Mouse (Mus musculus): ENCODE measurements around the gene Eng.

Gene Eng

GRCm38 (mm10) chr2:32709521-32710137 is 63.2 kb downstream of the Eng start:
- no peak for DNase-seq (ENCODE audit: low read depth, low spot score)

GRCm38 (mm10) chr2:32710425-32710824 is 64.0 kb downstream of the Eng start:
- no peak for DNase-seq (ENCODE audit: low read depth, low spot score)

GRCm38 (mm10) chr2:32711301-32712056 is 65.1 kb downstream of the Eng start:
- DNase-seq (ENCODE audit: low read depth, low spot score), result no peak

DNA sequence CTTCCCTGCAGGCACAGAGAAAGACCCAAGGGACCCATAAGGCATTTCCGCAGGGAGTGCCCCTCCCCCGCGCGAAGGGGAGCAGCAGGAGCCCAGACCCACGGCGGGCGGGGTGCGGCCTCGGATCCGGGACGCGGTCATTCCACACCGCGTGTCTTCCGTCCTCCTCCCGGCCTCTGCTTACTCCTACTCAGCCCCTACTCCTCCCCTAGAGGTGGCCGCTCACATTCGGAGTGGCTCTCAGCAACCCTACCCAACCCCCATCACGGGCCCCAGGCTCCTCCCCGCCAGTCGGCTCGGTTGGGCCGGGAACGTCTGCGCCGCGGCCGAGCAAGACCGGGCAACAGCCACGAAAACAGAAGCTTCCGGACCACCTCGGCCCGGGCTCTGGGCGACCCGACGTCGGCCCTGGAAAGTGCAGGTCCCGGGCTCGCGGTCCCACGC is 65.7 kb downstream of the Eng start:
- DNase-seq (ENCODE audit: low read depth, low spot score), result no peak

GRCm38 (mm10) chr2:32712586-32712933 is 66.2 kb downstream of the Eng start:
- peak; percentile 80 for DNase-seq (ENCODE audit: low read depth, low spot score)

DNA sequence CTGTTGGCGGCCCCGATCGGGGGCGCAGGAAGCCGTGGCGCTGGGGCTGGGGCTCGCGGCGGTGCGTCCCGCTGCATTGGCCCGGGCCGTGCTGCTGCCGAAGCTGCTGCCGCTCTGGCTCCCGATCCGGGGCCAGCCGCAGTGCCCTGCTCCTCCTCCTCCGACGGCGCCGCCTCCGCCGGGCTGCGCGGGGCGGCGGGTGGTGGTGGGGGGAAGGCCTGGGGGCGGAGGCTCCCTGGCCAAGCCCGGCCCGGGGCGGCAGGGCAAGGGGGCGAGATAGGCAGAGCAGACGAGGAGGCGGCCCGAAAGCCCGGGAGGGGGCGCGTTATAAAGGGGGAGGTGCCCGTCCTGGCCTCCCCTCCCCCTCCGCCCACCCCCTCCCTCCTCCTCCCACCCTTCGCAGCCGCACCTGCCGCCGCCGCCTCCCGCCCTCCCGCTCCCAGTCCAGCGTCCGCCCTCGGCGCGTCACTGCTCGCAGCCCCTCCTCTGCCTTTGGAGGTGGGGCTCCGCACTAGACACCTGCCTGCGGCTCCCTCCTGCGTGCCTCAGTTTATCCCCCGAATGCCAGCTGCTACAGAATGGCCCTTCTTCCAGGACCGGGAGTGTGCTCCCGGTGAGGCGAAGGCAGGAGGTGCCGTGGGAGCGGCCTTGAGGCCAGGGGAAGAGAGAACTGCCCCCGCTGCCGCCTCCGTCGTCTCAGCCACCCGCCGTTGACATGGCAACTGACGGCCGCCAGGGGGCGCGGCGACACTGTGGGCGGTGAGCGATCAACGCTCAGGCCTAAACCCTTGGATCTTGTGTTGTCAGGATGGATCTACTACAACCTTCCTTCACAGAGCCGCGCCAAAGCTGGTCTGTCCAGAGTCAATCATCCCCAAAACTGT is 66.8 kb downstream of the Eng start, which contains the start of gene Cdk9:
TSS of gene Cdk9 (minus strand) at position 143 of the 884 bp plus-strand sequence.
- DNase-seq (ENCODE audit: low read depth, low spot score), result peak; percentile 84

GRCm38 (mm10) chr2:32714117-32714986 is 68.0 kb downstream of the Eng start:
- no peak for DNase-seq (ENCODE audit: low read depth, low spot score)

DNA sequence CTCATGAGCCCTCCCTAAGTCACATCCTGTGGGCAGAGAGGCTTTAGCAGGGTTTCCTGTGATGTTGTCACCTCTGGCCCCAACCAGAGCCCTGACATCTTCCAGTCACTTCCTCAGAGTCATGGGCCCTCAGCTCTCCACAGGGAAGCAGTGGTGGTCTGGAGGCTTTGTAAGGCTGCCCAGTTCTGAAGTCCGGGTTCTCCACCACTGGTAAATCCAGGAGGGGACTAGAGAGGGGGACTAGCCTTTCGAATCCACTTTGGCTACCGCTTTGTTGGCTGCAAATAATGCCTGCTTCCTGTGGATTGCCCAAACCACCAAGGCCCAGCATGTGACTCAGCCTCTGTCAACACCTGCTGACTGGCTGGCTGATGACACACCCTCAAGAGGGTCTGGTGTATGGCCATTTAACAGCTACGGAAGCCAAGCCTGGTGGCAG is 68.6 kb downstream of the Eng start:
- DNase-seq (ENCODE audit: low read depth, low spot score), result no peak

GRCm38 (mm10) chr2:32718761-32719160 is 72.4 kb downstream of the Eng start:
- DNase-seq (ENCODE audit: low read depth, low spot score), result no peak

DNA sequence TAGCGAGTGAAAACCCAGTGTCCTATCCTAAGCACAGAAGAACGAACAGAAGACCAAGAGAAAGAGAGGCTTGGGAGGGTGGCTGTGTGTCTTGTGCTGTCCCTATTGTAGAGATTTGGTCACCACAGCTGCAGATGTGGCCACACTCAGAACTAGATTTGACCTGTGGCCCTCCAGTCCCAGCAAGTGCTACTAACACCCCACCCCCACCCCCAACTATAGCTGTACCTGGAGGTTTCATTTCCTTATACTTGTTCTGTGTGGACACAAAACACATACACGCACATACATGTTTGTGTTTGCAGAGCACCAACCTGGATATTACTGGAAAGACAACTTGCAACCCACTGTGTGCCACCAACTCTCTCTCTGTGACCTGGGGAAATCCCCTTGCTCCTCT is 73.7 kb downstream of the Eng start:
- DNase-seq (ENCODE audit: low read depth, low spot score), result no peak

GRCm38 (mm10) chr2:32720681-32721229 is 74.4 kb downstream of the Eng start, which contains the start of gene Sh2d3c:
Gene Sh2d3c (plus strand): TSS chr2:32721055.
- DNase-seq (ENCODE audit: low read depth, low spot score), result no peak

- no peak for DNase-seq (ENCODE audit: low read depth, low spot score)
Measured at GRCm38 (mm10) chr2:32722046-32722445, 75.7 kb downstream of the Eng start.

DNA sequence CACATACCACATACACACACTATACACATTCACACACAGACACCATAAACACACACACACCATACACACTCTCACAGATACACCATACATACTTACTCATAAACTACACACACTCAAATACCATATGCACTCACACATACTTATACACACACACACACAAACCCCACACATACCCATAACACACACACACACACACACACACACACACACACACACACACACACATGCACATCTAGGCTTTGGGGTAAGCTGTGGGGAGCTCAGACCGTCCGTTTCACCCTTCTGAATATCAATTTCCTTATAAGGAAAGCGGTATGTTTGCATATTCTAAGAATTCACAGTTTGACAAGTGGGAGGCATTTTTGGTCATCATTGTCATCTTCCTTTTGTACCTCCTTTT is 76.2 kb downstream of the Eng start:
- no peak for DNase-seq (ENCODE audit: low read depth, low spot score)

- DNase-seq (ENCODE audit: low read depth, low spot score), result no peak
Measured at GRCm38 (mm10) chr2:32724149-32724548, 77.8 kb downstream of the Eng start.

- no peak for DNase-seq (ENCODE audit: low read depth, low spot score)
Measured at GRCm38 (mm10) chr2:32724832-32725790, 78.7 kb downstream of the Eng start.

DNA sequence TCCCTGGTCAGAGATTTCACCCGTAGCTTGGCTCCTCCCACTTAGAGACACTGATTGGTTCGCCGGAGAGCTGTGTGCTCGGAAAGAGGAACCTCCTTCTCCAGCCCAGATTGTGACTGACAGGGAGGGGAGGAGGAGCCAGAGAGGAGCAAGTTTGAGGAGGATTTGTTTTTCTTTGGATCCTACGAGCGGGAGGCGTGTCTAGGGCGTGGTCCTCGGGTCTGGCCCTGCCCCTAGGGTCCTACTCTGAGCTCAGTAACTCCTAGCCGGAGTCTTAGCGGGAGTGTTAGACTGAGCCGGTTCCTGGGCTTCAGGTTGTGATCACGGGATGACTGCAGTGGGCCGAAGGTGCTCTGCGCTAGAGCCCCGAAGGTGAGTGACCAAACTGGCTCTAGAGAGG is 81.0 kb downstream of the Eng start:
- DNase-seq (ENCODE audit: low read depth, low spot score), result peak; percentile 82

DNA sequence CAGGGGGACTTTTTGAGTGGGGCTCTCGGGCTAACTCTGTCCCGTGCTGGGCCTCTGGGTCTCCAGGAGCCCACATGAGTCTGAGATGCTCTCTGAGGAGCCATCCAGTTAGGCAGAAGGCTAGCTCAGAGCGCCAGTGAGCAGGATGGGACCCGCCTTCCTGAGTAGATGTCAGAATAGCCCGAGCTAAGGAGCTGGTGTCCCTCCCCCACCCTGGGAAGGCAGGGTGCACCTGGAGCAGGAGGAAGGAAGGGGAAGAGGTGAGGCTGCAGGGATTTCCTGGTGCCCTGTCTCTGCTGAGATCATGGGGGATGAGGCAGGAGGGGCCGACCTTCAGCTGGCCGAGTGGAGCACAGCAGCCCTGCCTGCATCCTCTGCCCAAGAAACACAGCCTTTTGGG is 82.1 kb downstream of the Eng start:
- no peak for DNase-seq (ENCODE audit: low read depth, low spot score)

GRCm38 (mm10) chr2:32729547-32729946 is 83.2 kb downstream of the Eng start:
- DNase-seq (ENCODE audit: low read depth, low spot score), result no peak

- no peak for DNase-seq (ENCODE audit: low read depth, low spot score)
Measured at GRCm38 (mm10) chr2:32730854-32731253, 84.5 kb downstream of the Eng start.

GRCm38 (mm10) chr2:32731911-32732310 is 85.5 kb downstream of the Eng start:
- no peak for DNase-seq (ENCODE audit: low read depth, low spot score)

All from brain, embryonic 18.5 days (tissue).